Mouse (Mus musculus): Measurements from ENCODE around the gene Cdk9. TPM values are rescaled to one million over a fixed set of nuclear protein-coding genes. Genes with fewer than 3 reads are reported as not detected.

Cdk9 gene
- total RNA-seq, 2 experiments from 2014 or later, result 119 to 123 TPM

DNA sequence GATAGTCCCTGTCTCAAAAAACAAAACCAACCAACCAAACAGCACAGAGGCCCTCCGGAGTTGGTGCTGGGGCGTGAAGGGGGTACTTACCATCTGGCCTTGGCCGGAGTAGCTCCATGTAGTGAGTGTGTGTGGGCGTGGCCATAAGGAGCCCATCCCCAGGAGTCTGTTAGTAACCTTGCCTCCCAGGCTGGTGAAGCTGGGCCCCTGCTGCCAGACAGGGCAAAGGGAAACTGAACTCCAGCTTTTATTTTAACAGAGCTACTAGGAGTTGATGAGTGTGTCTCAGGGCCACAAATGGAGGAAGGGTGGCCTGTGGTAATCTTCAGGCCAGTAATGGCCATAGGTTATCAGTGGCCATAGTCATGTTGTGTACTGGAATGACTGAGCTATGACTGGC, 21.6 kb upstream of the Cdk9 start:
- DNase-seq (ENCODE audit: low spot score in 2 of 2), result no peak

DNA sequence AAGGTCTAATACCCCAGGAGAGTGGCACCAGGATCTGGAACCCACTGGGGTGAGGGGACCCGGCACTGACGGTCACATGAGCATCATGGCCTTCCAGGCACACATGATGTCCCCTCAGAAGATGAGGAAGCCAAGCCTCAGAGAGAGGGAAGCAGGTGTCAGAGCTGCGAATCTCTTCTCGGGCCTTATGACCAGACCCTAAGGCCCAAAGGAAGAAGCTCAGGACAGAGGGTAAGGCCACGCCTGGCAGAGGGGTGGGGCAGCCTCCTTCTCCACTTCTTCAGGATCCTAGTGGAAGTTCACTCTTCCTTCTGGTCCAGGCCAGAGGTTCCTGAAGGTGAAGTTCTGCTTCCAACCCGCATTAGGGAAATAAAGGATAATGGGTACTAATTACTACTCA, 19.8 kb upstream of the Cdk9 start:
- DNase-seq (ENCODE audit: low spot score in 2 of 2), result no peak

DNA sequence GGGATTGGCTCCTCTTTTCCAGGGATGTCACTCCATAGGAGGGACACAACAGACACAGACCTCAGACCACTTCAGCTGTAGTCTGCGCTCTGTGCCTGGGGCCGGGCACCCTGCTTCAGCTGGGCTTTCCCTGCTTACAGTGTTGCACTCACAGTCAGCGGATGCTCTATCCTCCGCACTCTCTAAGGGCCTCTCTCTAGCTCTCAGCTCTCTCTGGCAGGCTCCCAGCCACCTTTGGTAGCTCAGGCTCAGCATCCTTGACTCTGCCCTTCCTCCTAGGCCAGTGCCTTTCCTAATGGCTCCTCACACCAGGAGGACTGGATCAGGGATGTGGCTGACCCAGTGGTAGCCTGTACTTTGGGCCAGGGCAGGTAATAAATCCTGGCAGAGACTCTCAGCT, 19.0 kb upstream of the Cdk9 start:
- DNase-seq (ENCODE audit: low spot score in 2 of 2), result no peak

DNA sequence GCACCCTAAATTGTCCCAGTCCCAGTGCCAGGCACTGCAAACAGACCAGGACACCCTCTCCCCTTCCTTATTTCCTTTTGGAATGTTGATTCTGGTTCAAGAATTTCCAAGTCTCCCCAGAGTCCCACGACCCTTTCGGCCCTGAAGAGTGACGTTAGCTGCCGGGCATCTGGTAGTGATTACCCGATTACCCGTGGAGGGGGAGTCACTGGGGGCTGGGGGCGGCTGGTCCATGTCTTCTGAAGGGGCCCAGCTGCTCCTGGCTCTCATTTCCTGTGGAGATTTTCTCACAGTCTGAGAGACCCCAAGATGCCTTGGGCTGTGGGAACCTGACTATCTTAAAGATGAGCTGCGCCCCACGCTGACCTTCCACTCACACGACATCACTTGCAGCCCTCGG, 18.0 kb upstream of the Cdk9 start:
- no peak for DNase-seq (ENCODE audit: low spot score in 2 of 2)

DNA sequence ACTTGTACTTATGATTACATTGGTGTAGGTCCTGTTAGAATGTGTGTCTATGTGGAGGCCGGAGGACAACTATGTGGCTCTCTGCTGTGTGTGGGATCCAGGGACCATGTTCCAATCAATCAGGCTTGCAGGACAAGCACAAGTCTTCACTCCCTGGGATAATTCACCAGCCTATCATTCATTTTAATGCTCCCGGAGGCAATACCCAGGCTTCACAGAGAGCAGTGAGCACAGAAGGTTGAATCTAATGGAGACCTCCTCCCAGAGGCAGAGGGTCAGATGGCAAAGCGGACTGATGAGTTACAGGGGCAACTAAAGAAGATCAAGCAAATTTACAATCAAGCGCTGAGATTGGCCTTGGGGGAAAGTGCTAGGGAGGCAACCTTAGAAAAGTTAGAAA, 16.7 kb upstream of the Cdk9 start:
- no peak for DNase-seq (ENCODE audit: low spot score in 2 of 2)

DNA sequence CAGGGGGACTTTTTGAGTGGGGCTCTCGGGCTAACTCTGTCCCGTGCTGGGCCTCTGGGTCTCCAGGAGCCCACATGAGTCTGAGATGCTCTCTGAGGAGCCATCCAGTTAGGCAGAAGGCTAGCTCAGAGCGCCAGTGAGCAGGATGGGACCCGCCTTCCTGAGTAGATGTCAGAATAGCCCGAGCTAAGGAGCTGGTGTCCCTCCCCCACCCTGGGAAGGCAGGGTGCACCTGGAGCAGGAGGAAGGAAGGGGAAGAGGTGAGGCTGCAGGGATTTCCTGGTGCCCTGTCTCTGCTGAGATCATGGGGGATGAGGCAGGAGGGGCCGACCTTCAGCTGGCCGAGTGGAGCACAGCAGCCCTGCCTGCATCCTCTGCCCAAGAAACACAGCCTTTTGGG, 15.6 kb upstream of the Cdk9 start:
- no peak for DNase-seq (ENCODE audit: low spot score in 2 of 2)

DNA sequence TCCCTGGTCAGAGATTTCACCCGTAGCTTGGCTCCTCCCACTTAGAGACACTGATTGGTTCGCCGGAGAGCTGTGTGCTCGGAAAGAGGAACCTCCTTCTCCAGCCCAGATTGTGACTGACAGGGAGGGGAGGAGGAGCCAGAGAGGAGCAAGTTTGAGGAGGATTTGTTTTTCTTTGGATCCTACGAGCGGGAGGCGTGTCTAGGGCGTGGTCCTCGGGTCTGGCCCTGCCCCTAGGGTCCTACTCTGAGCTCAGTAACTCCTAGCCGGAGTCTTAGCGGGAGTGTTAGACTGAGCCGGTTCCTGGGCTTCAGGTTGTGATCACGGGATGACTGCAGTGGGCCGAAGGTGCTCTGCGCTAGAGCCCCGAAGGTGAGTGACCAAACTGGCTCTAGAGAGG, 14.6 kb upstream of the Cdk9 start:
- peak; percentile 80 to 85 for DNase-seq (ENCODE audit: low spot score in 2 of 2)

DNA sequence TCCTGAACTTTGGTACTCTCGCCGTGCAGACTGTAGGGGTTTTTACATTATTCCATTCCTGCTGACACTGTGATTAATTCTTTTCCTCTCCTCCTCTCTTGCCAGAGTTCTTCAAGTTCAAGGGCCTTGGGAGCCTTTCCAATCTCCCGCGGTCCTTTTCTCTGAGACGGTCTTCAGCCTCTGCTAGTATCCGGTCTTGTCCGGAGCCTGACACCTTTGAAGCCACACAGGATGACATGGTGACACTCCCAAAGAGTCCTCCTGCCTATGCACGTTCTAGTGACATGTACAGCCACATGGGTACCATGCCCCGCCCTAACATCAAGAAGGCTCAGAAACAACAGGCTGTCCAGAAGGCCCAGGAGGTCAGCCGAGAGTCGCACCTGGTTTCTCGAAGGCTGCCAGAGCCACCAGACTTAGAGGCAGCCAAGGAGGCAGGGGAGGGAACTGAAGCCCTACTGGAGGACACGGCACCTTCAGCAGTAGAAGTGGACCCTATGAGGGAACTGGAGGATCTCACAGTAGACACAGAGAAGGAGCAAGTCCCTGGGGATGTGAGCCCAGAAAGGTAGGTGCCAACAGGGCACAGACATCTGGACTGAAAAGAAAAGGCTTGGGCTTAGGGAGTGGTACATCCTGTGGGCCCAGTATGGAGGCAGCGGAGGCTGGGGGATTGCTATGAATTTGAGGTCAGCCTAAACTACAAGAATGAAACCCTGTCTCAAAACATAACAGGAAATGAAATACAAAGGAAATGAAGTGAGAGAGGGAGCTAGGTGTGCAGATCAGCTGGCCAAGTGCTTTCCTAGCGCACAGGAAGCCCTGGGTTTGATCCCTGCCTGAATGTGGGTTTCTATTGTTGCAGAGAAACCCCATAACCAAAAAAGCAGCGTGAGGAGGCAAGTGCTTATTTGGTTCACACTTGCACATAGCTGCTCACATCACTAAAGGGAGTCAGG, 12.2 kb upstream of the Cdk9 start:
- no peak for DNase-seq (ENCODE audit: low spot score in 2 of 2)

DNA sequence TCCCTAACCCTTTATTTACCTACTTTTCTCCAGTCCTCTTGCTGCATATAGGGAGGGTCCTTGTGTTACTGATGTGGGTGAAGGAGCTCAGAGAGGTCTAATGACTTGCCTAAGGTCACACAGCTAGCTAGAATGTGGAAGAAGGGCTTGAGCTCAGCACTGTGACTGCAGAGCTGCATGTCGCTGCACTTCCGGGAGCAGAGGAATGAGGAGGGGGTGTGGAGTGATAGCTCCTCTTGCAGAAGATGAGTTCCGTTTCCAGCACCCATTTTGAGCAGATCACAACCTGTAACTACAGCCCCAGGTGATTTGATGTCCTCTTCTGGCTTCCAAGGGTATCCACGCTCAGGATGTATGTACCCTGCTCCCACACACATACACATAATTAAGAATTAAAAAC, 11.3 kb upstream of the Cdk9 start:
- DNase-seq (ENCODE audit: low spot score in 2 of 2), result no peak

DNA sequence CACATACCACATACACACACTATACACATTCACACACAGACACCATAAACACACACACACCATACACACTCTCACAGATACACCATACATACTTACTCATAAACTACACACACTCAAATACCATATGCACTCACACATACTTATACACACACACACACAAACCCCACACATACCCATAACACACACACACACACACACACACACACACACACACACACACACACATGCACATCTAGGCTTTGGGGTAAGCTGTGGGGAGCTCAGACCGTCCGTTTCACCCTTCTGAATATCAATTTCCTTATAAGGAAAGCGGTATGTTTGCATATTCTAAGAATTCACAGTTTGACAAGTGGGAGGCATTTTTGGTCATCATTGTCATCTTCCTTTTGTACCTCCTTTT, 9.7 kb upstream of the Cdk9 start:
- DNase-seq (ENCODE audit: low spot score in 2 of 2), result no peak

DNA sequence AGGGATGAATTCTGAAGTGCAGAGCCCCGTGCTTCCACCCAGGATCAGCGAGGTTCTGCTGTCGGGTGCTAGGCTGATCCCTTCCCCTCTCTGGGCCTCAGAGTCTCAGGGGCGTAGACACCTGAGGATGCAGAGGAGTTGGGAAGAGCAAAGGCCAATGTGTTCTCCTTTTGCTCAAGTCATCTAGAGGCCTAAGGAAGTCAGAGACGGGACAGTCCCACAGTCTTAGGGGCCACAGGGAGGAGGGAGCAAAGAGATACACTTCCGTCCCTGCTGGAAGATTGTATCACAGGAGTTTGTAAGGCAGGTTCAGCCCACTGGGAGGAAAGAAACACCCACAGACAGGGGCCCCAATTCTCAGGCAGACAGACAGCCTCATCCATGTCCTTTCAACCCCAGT, 9.2 kb upstream of the Cdk9 start:
- no peak for DNase-seq (ENCODE audit: low spot score in 2 of 2)

DNA sequence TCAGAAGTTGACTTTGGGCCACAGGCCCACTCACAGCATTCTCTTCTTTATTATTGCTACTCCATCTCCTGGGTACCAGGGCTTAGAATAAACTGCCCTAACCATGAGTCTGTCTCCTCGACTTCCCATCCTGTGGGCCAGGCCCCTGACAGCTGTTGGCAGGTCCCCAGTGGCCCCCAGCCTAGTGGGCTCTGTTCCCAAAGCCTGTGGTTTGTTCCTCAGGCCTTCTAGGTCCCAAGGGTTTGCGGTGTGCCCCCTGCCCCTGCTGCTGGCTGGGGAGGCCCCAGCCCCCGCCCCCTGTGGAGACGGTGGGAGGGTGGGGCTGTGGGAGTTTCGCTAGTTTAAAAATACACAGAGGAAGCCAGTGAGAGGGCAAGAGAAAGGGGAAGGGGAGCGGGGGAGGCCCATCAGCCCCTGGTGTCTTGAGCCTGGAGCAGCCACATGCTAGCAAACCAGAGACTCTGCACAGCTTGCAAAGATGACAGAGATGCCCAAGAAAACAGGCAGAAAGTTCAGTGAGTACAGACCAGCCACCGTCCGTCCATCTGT, 7.9 kb upstream of the Cdk9 start, which contains the start of gene Sh2d3c:
Gene Sh2d3c, plus strand, starts transcription at position 375 of the 549 bp plus-strand sequence.
- DNase-seq (ENCODE audit: low spot score in 2 of 2), result no peak

DNA sequence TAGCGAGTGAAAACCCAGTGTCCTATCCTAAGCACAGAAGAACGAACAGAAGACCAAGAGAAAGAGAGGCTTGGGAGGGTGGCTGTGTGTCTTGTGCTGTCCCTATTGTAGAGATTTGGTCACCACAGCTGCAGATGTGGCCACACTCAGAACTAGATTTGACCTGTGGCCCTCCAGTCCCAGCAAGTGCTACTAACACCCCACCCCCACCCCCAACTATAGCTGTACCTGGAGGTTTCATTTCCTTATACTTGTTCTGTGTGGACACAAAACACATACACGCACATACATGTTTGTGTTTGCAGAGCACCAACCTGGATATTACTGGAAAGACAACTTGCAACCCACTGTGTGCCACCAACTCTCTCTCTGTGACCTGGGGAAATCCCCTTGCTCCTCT, 7.2 kb upstream of the Cdk9 start:
- no peak for DNase-seq (ENCODE audit: low spot score in 2 of 2)

DNA sequence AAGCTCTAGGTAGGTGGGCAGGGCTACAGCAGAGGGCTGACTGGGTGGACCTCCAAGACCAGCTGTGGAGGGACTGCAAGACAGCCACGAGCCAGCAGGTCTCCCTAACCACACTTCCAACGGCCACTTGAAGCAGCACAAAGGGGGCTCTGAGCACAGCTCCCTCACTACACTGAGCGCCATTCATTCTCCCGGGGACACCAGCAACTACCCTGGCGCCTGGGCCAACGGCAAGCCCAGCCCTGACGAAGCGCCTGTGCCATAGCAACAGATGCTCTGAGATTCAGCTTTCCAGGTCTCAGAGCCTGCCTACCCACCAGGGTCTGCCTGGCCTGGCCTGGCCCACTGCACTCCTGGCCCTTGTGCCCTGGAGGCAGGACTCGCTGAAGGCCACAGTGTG, 5.9 kb upstream of the Cdk9 start:
- DNase-seq (ENCODE audit: low spot score in 2 of 2), result peak in 1 of 2 experiments; percentile 30

DNA sequence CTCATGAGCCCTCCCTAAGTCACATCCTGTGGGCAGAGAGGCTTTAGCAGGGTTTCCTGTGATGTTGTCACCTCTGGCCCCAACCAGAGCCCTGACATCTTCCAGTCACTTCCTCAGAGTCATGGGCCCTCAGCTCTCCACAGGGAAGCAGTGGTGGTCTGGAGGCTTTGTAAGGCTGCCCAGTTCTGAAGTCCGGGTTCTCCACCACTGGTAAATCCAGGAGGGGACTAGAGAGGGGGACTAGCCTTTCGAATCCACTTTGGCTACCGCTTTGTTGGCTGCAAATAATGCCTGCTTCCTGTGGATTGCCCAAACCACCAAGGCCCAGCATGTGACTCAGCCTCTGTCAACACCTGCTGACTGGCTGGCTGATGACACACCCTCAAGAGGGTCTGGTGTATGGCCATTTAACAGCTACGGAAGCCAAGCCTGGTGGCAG, 2.1 kb upstream of the Cdk9 start:
- no peak for DNase-seq (ENCODE audit: low spot score in 2 of 2)

DNA sequence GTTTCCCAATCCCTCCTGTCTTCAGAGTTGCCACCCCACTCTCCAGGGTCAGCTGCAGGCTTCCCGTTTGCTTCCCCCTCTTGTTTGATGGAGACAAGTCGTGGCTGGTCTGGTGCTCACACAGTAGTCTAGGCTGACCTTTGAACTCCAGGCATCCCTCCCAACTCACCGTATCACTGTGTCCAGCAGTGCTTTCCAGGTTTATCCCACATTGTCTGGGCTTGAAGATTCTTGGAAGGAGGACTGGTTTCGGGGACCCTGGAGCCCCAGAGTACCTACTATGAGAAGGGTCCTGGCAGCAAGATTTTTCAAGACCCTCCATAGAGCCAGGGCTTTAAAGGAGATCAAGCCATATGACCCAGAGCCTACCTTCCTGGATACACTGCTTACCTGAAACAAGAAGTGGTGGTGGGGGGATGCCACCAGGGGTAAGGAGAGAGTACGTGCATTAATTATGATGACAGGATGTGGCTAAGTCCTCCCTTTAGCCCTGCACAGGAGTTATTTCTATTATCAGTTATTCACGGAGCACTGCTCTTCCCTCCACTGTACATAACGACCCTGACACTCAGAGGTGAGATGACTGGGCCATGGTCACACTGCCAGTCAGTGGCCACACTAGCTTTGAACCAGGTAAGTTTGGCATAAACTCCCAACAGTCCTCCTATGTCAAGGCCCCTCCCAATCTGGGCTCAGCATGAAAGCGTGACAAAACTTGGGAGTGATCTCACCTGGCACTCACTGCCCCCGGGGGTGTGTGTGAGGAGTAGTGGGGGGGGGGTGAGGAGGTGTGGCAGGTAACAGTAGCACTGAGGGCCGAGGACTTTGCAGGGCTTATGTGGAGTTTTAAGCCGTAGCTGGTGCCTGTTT, 1.5 kb upstream of the Cdk9 start:
- no peak for DNase-seq (ENCODE audit: low spot score in 2 of 2)

DNA sequence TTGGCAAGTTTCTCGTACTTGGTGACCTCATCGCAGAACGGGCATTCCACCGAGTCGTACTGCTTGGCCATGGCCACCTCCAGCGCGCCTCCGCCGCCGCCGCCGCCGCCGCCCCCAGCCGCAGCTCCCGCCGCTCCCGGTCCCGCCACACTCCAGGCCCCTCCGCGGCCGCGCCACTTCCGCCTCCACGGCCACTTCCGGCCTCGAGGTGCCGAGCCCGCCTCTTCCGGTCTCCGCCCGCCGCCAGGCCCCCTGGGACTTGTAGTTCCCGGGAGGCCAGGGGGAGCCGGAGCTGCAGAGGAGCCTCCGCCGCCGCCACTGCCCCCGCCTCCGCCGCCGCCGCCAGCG, 316 bp downstream of the Cdk9 start:
- peak; percentile 90 to 94 for DNase-seq (ENCODE audit: low spot score in 2 of 2)

DNA sequence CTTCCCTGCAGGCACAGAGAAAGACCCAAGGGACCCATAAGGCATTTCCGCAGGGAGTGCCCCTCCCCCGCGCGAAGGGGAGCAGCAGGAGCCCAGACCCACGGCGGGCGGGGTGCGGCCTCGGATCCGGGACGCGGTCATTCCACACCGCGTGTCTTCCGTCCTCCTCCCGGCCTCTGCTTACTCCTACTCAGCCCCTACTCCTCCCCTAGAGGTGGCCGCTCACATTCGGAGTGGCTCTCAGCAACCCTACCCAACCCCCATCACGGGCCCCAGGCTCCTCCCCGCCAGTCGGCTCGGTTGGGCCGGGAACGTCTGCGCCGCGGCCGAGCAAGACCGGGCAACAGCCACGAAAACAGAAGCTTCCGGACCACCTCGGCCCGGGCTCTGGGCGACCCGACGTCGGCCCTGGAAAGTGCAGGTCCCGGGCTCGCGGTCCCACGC, 746 bp downstream of the Cdk9 start:
- DNase-seq (ENCODE audit: low spot score in 2 of 2), result peak in 1 of 2 experiments; percentile 39

DNA sequence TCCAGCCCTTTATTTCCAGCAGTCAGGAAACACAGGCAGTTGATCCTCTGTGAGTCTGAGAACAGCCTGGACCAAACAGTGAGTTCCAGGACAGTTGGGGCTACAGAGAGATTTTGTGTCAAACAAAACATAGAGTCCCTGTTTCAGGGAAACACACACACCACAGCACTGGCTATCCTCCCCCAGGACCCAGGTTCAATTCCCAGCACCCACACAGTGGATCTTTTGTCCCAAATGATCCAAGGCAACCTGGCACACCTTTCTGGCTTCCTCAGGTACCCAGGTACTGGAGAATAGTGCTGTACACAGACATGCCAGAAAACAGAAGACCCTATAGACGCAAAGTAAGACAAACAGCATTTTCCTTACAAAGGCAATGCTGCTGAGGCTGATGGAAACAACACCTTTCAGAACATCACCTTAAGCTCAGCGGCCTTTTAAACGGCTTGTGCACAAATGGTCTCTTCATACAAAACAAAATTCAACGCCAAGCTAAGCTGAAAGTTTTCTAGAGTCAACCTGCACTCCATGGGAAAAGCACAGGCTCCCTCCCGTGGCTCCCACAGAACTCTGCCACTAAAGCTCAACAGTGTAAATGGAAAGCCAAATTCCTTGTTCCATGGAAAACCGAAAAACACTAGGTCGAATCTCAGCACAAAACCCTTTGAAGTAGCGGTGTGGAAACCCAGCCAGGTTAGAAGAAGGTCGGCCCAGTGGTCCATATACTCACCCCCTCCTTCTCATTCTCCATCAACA, 1.4 kb downstream of the Cdk9 start:
- DNase-seq (ENCODE audit: low spot score in 2 of 2), result no peak

DNA sequence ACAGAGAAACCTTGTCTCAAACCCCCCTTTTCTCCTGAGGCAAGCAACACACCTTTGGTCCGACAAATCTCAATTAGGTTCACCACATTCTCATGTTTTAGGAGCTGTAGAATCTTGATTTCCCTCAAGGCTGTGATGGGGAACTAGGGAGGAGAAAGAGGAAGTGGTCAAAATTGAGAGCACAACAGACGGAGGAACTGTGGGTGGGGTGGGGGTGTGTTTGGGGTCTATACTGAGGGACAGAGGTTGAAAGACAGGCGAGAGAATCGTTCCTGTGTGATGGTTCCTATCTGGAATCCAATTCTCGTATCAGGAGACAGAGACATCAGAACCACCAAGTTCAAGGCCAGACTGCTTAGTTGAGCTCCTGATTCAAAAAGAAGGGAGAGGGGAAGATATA, 2.5 kb downstream of the Cdk9 start:
- DNase-seq (ENCODE audit: low spot score in 2 of 2), result no peak

DNA sequence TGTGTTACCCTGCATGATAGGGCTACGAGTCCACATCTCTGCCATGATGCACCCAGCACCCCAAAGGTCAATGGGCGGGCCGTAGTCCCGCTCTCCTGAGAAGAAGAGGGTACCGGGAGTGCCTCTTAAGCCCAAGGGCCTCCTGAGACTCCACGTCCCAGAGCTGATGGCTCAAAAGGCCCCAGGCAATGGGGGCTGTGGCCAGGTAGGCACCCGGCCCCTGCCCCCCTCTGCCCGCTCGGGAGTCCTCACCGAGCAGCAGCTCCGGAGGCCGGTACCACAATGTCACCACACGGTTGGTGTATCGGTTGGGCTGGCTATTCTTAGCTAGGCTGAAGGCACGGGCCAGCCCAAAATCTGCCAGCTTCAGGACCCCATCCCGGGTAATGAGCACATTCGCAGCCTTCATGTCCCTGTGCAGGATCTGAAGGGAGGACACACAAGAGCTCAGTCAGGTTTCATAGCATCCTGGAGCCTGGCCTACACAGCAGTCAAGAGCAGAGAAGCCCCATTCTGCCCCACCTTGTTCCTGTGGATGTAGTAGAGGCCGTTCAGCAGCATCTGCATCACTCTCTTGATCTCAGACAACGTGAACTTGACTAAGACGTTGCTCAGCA, 3.2 kb downstream of the Cdk9 start:
- DNase-seq (ENCODE audit: low spot score in 2 of 2), result no peak

Measured in layer of hippocampus, adult 18-20 months (tissue).